Mouse (Mus musculus) heart, postnatal 36 days (tissue): Measurements from ENCODE around the gene Cap2. TPM values are rescaled to one million over a fixed set of nuclear protein-coding genes. Genes with fewer than 3 reads are reported as not detected.
A peak's percentile ranks its signal among the peaks of the same experiment; 100 is the strongest.

ENCODE experiments used
- DNase-seq, 2 experiments: peaks; one replicate each; pipeline ENCODE4 v3.0.0; 2021 to 2022
- intact Hi-C: fragments of 180-260 bp; cut with DNase I; formaldehyde crosslinking; loops from one replicate; pipeline ENCODE4 v1.15.1; 2025
- total RNA-seq, 2 experiments: library from RNA; stranded (reverse); gene quantifications; 2 replicates each; pipeline ENCODE4 v1.2.3; 2021

Cap2 gene
- total RNA-seq, 2 experiments from 2014 or later, result 141 to 147 TPM

GRCm38 (mm10) chr13:46620964-46621757 lies 119.5 kb downstream of the Cap2 start:
- DNase-seq, result no peak
- intact Hi-C loops, result no loop called here

GRCm38 (mm10) chr13:46626608-46627007 lies 125.0 kb downstream of the Cap2 start:
- intact Hi-C loops, result no loop called here
- no peak for DNase-seq

- no peak for DNase-seq
- intact Hi-C loops, result no loop called here
Measured at GRCm38 (mm10) chr13:46627841-46628240, 126.2 kb downstream of the Cap2 start.

- no peak for DNase-seq
- intact Hi-C loops, result no loop called here
Measured at GRCm38 (mm10) chr13:46629391-46629790, 127.7 kb downstream of the Cap2 start.

GRCm38 (mm10) chr13:46632796-46633195 lies 131.1 kb downstream of the Cap2 start:
- intact Hi-C loops, result no loop called here
- no peak for DNase-seq

GRCm38 (mm10) chr13:46633320-46634132 lies 131.9 kb downstream of the Cap2 start:
- intact Hi-C loops, result no loop called here
- DNase-seq, result no peak

GRCm38 (mm10) chr13:46634133-46634488 lies 132.5 kb downstream of the Cap2 start:
- no peak for DNase-seq
- intact Hi-C loops, result no loop called here

- DNase-seq, result no peak
- intact Hi-C loops, result no loop called here
Measured at GRCm38 (mm10) chr13:46640608-46641468, 139.2 kb downstream of the Cap2 start.

- no peak for DNase-seq
- intact Hi-C loops, result no loop called here
Measured at GRCm38 (mm10) chr13:46642318-46642717, 140.7 kb downstream of the Cap2 start.

- intact Hi-C loops, result no loop called here
- DNase-seq, result no peak
Measured at GRCm38 (mm10) chr13:46644175-46644574, 142.5 kb downstream of the Cap2 start.

GRCm38 (mm10) chr13:46645476-46645875 lies 143.8 kb downstream of the Cap2 start:
- intact Hi-C loops, result no loop called here

GRCm38 (mm10) chr13:46651853-46652252 lies 150.2 kb downstream of the Cap2 start:
- intact Hi-C loops, result no loop called here
- DNase-seq, result no peak

More at GRCm38 (mm10) chr13:46645476-46645875, 143.8 kb downstream of the Cap2 start:
- no peak for DNase-seq

GRCm38 (mm10) chr13:46652671-46653070 lies 151.0 kb downstream of the Cap2 start:
- intact Hi-C loops, result no loop called here
- no peak for DNase-seq

- intact Hi-C loops, result no loop called here
- DNase-seq, result no peak
Measured at GRCm38 (mm10) chr13:46653671-46654070, 152.0 kb downstream of the Cap2 start.

- no peak for DNase-seq
- intact Hi-C loops, result no loop called here
Measured at GRCm38 (mm10) chr13:46654566-46654965, 152.9 kb downstream of the Cap2 start.

GRCm38 (mm10) chr13:46659211-46659610 lies 157.6 kb downstream of the Cap2 start:
- intact Hi-C loops, result no loop called here

GRCm38 (mm10) chr13:46663461-46663964 lies 161.9 kb downstream of the Cap2 start:
- intact Hi-C loops, result loop anchor here (1.0 to 5.0 kb wide), 2 partner anchors 311 to 353 kb away; no protein-coding TSS in a partner anchor
- DNase-seq, result no peak

More at GRCm38 (mm10) chr13:46659211-46659610, 157.6 kb downstream of the Cap2 start:
- DNase-seq, result no peak

- intact Hi-C loops, result no loop called here
Measured at GRCm38 (mm10) chr13:46669048-46669619, 167.5 kb downstream of the Cap2 start, which contains the start of gene Fam8a1. Gene Fam8a1, plus strand, starts transcription at chr13:46669522.

GRCm38 (mm10) chr13:46669620-46670271 lies 168.1 kb downstream of the Cap2 start:
- intact Hi-C loops, result loop anchor here (5.0 kb wide), 1 partner anchor 43 kb away; no protein-coding TSS in a partner anchor
- DNase-seq, result peak in 1 of 2 experiments; percentile 21

More at GRCm38 (mm10) chr13:46669048-46669619, 167.5 kb downstream of the Cap2 start, which contains the start of gene Fam8a1:
- peak; percentile 94 to 96 for DNase-seq
